Comparison of ENCODE assay signal across 33 mouse cellular contexts in genomic region chr5:16461795-16462194, GRCm38 (mm10).
"Had no signal": no experiment of that assay in that cellular context is flagged by ENCODE, and none has a peak within 500 bp of the region (broad histone marks: within the 10 kb centered on the region; RNA-seq: fewer than 3 reads in every experiment).

No protein-coding gene starts in this region.

- H3K4me1 ChIP-seq: heart, embryonic 12.5 days; heart, embryonic 15.5 days; hindbrain, embryonic 10.5 days; hindbrain, embryonic 12.5 days; hindbrain, embryonic 13.5 days; hindbrain, embryonic 15.5 days; intestine, embryonic 15.5 days; kidney, embryonic 15.5 days had no signal

- H3K27me3 ChIP-seq: heart, embryonic 12.5 days; heart, embryonic 13.5 days; heart, embryonic 15.5 days; hindbrain, embryonic 12.5 days; hindbrain, embryonic 13.5 days; hindbrain, embryonic 15.5 days; intestine, embryonic 15.5 days; kidney, embryonic 15.5 days had no signal

- H3K4me3 ChIP-seq: heart, embryonic 10.5 days; heart, embryonic 12.5 days; heart, embryonic 13.5 days; heart, embryonic 15.5 days; hindbrain, embryonic 10.5 days; hindbrain, embryonic 12.5 days; hindbrain, embryonic 13.5 days; hindbrain, embryonic 15.5 days; intestine, embryonic 15.5 days; kidney, embryonic 15.5 days; layer of hippocampus, adult 2 months had no signal

- DNase-seq: heart, postnatal 10 days; heart, postnatal 14 days; heart, postnatal 36 days; heart, postnatal 4 days; kidney, adult 11 months; kidney, adult 18-20 months; kidney, adult 8-10 months; kidney, adult 9 months; kidney, postnatal 10 days; kidney, postnatal 14 days; kidney, postnatal 25 days; kidney, postnatal 36 days; kidney, postnatal 4 days; layer of hippocampus, adult 9-11 months; layer of hippocampus, postnatal 36 days had no signal

- H3K27ac ChIP-seq: heart, embryonic 10.5 days; heart, embryonic 13.5 days; heart, embryonic 15.5 days; hindbrain, embryonic 10.5 days; hindbrain, embryonic 12.5 days; hindbrain, embryonic 13.5 days; hindbrain, embryonic 14.5 days; hindbrain, embryonic 15.5 days; hindbrain, postnatal 0 days; intestine, embryonic 15.5 days; kidney, embryonic 15.5 days; kidney, postnatal 0 days; layer of hippocampus, adult 2 months had no signal

- ATAC-seq: hindbrain, embryonic 16.5 days; hindbrain, postnatal 0 days; inflammation-experienced regulatory T-cells, adult 6 months; intestine, embryonic 15.5 days; intestine, embryonic 16.5 days; intestine, postnatal 0 days had no signal

- H3K36me3 ChIP-seq: heart, embryonic 10.5 days; heart, embryonic 12.5 days; heart, embryonic 13.5 days; heart, embryonic 15.5 days; hindbrain, embryonic 10.5 days; hindbrain, embryonic 12.5 days; hindbrain, embryonic 13.5 days; hindbrain, embryonic 15.5 days; intestine, embryonic 15.5 days; kidney, embryonic 15.5 days had no signal
